Mouse (Mus musculus): Measurements from ENCODE around the gene Tfap4.

Tfap4 gene

GRCm38 (mm10) chr16:4559715-4560144 is at the start of gene Tfap4:
Gene Tfap4, minus strand, starts transcription at chr16:4559854.
- DNase-seq: peak; percentile 91

DNA sequence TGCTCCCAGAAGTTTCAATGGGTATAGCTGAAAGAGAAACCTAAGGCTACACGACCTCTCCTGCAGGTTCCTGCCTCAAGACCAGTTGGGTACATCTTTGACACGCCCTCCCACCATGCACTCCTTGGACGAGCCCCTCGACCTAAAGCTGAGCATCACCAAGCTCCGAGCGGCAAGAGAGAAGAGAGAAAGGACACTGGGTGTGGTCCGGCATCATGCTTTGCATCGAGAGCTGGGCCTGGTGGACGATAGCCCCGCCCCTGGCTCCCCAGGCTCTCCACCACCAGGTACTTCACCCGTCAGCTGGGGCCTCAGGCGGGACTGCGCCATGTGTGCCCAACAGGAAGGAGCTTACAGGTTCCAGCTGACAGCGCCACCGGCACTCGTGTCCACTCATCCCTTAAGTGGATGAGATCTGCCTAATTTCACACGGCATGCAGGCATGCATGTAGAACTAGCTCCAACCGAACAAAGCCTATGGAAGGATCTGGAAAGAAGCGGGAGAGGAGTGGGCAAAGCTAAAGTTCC is 48.9 kb upstream of the Tfap4 start:
- DNase-seq: no peak

GRCm38 (mm10) chr16:4607818-4608531 is 48.3 kb upstream of the Tfap4 start:
- peak; percentile 88 for DNase-seq

DNA sequence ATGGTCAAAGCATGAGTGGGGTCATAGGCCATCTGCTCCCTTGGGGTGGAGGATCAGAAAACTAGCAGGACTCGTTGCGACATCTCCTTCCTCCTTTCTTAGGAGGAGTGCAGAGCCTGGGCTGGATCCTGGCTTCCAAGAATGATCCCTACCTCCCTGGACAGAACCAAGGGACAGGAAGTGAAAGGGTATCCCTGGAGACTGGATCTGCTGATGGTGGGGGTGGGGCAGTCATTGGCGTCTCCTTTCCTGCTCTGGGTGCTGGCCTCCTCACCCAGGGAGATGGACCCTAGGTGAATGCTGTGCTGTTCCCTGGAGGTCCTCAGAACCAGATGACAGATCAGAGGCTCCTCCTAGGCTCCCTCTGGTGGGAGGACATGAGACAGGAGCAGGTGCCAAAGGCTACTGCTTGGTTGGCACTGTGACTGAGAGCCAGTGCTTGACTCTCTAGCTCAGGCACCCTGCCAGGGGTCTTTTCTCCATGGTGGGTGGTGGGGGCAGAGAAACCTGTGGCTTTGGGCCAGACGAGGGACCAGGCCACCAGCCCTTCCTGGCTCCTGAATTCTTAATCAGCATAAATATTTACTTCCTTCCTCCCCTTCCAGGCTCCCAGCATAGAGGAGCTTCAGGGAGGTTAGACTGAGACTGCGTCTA is 46.9 kb upstream of the Tfap4 start:
- DNase-seq: peak; percentile 78

DNA sequence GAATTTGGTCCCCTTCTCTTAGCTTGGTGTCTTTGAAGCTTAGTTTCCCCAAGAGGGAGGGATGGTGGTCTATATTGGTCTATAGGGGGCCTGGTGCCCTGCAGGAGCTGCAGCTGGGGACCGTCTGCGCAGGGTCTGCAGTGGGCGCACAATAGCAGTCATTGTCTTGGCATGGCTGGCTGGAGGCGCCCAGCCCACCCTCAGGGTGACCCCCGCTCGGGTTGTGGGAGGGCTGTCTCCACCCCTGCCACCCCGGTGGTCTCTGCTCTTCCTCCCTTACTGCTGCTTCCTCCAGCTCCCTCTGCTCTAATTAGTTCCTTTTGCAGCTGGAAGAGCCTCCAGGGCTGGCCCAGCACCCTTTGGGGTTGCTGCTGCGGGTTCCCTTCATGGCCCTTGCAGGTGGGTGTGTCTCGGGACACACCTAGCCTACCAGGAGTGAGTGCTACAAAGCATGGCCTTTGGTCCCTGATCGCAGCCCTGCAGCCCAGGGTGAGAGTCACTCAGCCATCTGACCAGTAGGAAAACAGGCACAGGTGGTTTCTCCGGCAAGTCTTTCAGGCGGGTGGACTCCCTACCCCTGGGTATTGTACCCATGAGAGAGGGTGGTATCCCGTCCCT is 46.0 kb upstream of the Tfap4 start:
- peak; percentile 41 for DNase-seq

- DNase-seq: peak; percentile 59
Measured at GRCm38 (mm10) chr16:4604293-4604837, 44.7 kb upstream of the Tfap4 start.

DNA sequence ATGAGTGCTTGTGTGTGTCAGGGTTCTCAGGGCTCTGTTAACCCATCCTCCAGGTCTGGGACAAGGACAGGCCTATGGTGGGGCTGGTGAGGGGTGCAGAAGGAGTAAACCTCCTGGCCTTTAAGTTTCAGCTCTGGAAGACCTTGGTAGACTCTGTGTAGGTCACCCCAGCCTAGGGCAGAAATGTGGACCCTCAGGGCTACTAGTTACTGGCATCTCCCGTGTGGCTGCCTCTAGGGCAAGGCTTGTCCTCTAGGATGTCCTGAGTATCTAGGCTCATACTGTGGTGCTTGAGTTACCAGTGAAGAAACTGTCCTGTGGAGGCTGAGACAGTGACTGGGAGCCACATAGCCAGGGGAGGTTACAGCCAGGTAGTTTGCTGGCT is 43.8 kb upstream of the Tfap4 start:
- no peak for DNase-seq

DNA sequence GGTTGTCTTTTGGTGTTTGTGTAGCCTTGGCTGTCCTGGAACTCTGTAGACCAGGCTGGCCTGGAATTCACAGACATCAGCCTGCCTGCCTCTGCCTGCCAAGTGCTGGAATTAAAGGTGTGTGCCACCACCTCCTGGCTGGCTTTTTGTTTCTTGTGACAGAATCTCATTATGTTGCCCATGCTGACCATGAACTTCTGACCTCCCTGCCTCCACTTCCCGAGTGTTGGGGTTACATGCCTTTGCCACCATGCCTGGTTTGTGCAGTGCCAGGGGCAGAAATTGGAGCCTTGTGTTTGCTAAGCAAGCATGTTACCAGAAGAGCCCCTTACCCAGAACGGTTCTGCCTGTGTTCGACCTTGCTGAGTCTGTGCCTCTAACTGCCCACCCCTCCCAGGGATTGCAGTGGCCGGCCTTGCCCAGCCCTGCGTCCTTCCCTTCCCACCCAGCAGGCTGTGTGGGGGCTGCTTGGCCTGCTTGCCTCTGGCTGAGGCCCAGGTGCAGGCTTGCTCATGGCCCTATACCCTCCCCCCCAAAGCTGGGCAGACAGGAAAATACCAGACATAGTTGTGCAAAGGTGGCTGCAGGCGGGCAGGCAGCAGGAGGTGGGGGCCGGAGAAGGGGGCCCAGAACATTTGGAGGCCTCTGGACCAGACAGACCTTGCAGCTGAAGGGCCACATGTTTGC is 43.3 kb upstream of the Tfap4 start:
- peak; percentile 78 for DNase-seq

GRCm38 (mm10) chr16:4602189-4602588 is 42.5 kb upstream of the Tfap4 start:
- DNase-seq: peak; percentile 88

DNA sequence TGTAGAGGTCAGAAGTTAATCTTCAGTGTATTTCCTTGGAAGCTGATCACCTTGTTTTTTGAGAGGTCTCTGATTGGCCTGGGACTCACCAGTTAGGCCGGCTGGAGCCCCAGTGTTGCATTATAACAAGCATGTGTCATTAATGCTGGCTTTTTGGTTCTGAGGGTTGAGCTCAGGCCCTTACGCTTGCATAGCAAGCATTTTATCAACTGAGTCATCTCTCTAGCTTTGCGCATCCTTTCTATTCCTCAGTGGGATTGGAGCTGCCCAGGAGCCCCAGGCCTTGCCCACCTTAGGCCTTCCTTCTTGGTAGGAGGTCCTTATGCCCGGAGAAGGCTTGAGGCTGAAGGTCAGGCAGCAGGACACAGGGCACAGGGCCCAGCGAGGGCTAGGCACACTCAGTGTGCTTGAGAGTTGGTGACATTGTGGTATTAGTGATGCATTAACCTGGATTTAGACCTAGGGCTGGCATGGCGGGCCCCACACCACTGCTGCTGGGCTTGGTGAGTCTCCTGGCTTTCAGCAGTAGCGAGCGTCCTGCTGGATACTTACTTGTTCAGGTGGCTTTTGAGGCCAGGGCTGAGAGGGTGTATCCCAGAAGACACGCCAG is 41.2 kb upstream of the Tfap4 start:
- DNase-seq: peak; percentile 83

DNA sequence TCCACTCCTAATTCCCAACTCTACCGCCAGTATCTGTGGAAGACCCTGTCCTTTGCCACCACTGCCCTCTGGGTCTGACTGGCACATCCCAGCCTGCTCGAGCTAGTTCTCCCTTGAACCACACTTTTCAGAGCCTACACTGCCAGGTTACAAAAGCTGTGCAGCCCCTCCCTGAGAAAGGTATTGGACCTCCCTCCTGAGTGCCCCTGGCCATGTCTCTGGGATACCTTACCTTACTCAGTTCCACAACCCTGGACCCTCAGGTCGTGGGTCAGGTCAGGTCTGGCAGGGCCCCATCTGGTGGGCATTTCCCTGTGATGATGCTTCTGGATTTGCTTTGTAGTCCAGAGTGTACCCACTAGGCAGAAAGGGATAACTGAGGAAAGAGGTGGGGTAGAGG is 40.0 kb upstream of the Tfap4 start:
- DNase-seq: no peak

- peak; percentile 36 for DNase-seq
Measured at GRCm38 (mm10) chr16:4598891-4599543, 39.4 kb upstream of the Tfap4 start.

DNA sequence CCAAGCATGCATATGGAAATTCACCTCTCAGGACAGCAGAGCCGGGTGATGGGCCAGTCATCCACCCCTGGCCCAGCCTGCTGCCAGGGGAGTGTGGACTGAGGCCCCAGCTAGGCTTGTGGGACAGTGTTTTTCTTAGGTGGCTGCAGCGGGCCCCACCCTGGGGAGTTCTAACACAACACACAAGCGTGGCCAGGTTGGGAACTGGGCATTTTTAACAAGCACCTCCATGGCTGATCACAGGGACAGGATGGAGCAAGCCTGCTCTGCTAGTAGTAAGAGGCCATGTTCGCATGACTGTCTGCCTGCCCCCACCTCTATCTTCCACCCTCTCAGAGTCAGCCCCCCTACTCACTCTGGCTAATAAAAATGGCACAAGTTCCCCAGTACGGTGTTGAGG is 38.4 kb upstream of the Tfap4 start:
- peak; percentile 8 for DNase-seq

GRCm38 (mm10) chr16:4597296-4597695 is 37.6 kb upstream of the Tfap4 start:
- DNase-seq: peak; percentile 18

DNA sequence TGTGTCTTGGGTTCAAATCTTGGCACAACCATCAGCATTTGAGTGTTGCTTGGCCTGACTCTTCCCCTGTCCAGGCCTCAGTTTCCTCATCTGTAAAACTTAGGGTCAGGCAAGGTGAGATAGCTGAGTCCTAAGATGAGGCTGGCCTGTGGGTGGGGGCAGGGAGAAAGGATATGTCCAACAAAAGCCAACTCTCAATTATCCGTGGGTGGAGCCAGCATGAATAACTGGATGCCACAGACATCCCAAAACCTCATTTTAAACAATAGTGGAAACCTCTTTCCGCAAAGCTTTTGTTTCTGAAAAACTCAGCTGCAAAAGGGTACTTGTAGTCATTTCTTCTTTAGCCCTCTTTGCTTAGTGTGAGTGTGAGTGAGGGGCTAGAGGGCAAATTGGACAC is 37.2 kb upstream of the Tfap4 start:
- no peak for DNase-seq

DNA sequence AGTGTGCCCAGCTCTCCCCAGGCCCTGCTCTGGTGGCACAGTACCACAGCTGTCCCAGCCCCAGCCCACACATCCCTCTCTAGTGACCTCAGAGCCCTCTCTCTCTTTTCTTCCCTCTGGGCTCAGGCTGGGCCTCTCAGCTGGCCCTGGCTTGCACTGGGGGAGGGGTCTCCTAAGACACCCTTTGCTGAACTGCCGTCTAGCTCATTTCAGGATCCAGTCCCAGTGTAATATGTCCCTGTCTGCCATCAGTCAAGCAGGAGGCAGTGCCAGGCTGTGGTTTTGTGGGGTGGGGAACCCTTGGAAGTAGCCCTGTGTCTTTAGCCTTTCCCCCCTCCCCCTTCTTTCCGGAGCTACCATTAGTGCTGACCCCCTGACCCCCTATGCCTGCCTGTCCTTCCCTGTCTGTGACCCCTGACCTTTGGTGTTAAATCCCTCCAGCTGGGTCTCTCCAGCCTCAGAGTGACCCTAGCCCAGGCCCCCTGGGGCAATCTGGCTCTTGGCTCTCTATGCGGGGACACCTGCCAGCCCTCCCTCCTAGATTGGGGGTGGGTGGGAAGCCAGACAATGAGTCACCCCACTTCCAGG is 36.6 kb upstream of the Tfap4 start:
- no peak for DNase-seq

DNA sequence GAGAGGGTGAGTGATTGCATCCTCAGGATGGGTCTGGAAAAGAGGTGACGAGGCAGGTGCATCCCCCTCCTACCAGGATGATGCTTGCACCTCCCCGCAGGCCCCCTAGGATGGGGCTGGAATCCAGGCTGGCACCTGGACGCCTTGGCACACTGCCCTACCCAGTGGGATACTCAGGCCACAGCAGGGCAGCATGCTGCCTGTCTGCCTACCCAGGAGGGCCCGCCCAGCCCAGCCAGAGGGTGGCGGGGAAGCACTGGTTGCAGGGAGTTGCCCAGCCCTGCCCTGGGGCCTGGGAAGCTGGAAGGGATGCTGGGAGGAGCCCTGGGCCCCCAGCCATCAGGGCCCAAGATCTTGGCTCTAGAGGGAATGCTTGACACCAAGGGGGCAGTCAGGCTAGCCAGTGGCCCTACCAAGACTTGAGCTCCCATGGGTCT is 35.9 kb upstream of the Tfap4 start:
- DNase-seq: peak; percentile 84

DNA sequence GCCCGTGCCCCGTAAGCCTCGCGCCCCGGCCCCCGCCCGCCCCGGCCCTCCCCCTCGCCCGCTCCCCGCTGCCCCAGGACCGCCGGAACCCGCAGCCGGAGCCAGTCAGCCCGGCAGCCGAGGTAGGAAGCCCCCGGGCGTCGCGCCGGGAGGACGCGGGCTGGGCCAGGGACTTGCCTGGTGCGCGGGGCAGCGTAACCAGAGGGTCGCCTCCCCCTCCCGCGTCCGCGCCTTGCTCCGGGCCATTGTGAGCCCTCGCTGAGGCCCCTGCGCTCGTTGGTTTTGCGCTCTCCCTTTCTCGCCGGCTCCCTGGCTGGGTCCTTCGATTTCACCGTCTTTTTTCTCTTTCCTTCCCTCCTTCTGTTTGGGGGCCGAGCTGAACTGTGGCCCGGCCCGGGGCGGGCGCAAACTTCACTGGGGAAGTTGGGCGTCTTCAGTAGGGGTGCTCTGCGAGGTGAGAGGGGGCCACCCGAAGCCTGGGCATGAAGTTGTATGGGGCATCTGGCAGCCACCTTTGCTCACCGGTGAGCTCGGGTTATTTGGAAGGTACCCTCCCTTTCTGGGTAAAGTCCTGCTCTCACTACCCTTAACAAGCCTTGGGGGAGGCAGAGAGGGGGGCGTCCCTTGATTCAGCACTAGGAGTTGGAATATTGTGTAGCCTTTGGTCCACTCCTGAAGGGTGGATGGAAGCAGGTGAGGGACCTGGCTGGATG is 35.3 kb upstream of the Tfap4 start:
- DNase-seq: no peak

DNA sequence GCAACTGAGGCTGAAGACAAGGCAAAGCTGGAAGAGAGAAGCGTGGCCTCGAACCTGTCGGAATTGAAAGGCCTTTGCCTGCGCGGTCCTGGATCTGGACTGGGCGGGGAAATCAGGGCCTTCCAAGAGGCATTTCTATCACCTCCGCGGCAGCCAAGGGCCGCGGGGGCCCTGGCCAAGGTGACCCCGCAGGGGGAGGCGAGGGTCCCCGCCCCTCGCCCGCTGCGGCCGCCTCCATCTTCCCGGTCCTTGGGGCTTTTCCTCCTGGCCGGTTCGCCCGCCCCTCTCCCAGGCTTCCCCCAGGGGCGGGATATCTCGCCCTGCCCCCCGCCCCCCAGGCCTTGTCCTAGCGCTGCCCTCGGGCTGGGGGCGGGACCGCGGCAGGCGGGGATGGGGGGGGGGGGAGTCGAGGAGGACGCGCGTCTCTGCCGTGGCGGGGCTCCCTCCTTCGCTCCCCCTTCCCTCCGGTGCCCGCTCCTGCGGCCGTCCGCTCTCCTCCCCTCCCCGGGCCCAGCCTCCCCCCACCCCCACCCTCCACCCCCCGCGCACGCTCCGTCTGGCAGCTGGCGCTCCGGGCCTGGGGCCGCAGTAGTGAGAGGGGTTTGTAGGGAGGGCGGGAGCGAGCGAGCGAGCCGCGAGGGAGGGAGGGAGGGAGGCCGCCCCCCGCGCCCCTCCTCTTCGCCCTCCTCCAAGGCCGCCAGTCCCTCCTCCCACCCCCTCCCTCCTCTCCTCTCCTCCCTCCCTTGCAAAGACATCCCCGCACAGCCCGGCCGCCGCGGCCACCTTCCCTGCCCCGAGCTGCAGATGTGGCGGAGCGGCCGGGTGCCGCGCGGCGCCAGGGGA is 34.5 kb upstream of the Tfap4 start, which contains the start of gene Glis2:
Gene Glis2 (plus strand): TSS at position 743 of the 843 bp plus-strand sequence.
- DNase-seq: peak; percentile 81
